Mouse (Mus musculus) MEL (cell line): Measurements from ENCODE around the gene Pip5kl1. TPM values are rescaled to one million over a fixed set of nuclear protein-coding genes. Genes with fewer than 3 reads are reported as not detected.

Experiments
- DNase-seq: peaks from one replicate; pipeline ENCODE4 v3.0.0; 2011; ENCODE audit warnings: low read depth, low spot score
- H3K27ac ChIP-seq: 2 replicates; pipeline ENCODE4 v1.5.1; 2012; ENCODE audit warnings: low read depth, mild to moderate bottlenecking, control low read depth, low read length, moderate library complexity; ENCODE audit not compliant: control insufficient read depth
- H3K27me3 ChIP-seq, 2 experiments: fragments of 150-350 bp in 1 of 2; sonication (generic) in 1 of 2; 2 replicates each; pipeline ENCODE4 v1.6.1; 2012; ENCODE audit warnings: low read length in 2 of 2, mild to moderate bottlenecking in 2 of 2, improper control_type of control experiment in 1 of 2, moderate library complexity in 1 of 2; ENCODE audit not compliant: insufficient read depth in 2 of 2, control insufficient read depth in 1 of 2
- H3K36me3 ChIP-seq, 2 experiments: 2 replicates each; pipeline ENCODE4 v1.6.1; 2012 to 2014; ENCODE audit warnings: low read length in 2 of 2, improper control_type of control experiment in 1 of 2, inconsistent platforms in 1 of 2, mild to moderate bottlenecking in 1 of 2; ENCODE audit not compliant: insufficient read depth in 2 of 2, control insufficient read depth in 1 of 2
- H3K4me1 ChIP-seq, 2 experiments: fragments of 150-350 bp in 1 of 2; sonication (generic) in 1 of 2; 2 replicates each; pipeline ENCODE4 v1.6.1; 2012; ENCODE audit warnings: low read length in 2 of 2, improper control_type of control experiment in 1 of 2, mild to moderate bottlenecking in 1 of 2; ENCODE audit not compliant: insufficient read depth in 2 of 2, control insufficient read depth in 1 of 2
- H3K4me3 ChIP-seq, 2 experiments: fragments of 150-350 bp in 1 of 2; sonication (generic) in 1 of 2; 2 replicates each; pipeline ENCODE4 v1.5.1; 2012; ENCODE audit warnings: low read depth in 2 of 2, low read length in 2 of 2, mild to moderate bottlenecking in 2 of 2, moderate library complexity in 2 of 2, control low read depth in 1 of 2, improper control_type of control experiment in 1 of 2; ENCODE audit not compliant: control insufficient read depth in 1 of 2, insufficient read depth in 1 of 2
- H3K79me2 ChIP-seq: 2 replicates; pipeline ENCODE4 v1.6.1; 2012; ENCODE audit warnings: mild to moderate bottlenecking, low read length, moderate library complexity; ENCODE audit not compliant: control insufficient read depth, poor library complexity, insufficient read depth
- H3K9ac ChIP-seq: 2 replicates; pipeline ENCODE4 v1.6.1; 2012; ENCODE audit warnings: low read depth, mild to moderate bottlenecking, control low read depth, low read length, moderate library complexity; ENCODE audit not compliant: control insufficient read depth, poor library complexity, severe bottlenecking
- H3K9me3 ChIP-seq: fragments of 150-350 bp; sonication (generic); replicated peaks from 2 replicates; pipeline ENCODE4 v1.6.1; 2012; ENCODE audit warnings: mild to moderate bottlenecking, low read length, improper control_type of control experiment, moderate library complexity; ENCODE audit not compliant: insufficient read depth
- BHLHE40 ChIP-seq: IDR thresholded peaks from 2 replicates; pipeline ENCODE4 v1.6.1; 2012; ENCODE audit warnings: low read depth, mild to moderate bottlenecking, inconsistent platforms, low read length, improper control_type of control experiment, borderline replicate concordance
- CHD1 ChIP-seq: IDR thresholded peaks from 2 replicates; pipeline ENCODE4 v1.6.1; 2012; ENCODE audit warnings: low read depth, mild to moderate bottlenecking, inconsistent platforms, low read length, improper control_type of control experiment
- CHD2 ChIP-seq: IDR thresholded peaks from 2 replicates; pipeline ENCODE4 v1.6.1; 2011; ENCODE audit warnings: low read length, improper control_type of control experiment
- CTCF ChIP-seq, 3 experiments: IDR thresholded peaks in 2 of 3; conservative IDR thresholded peaks in 1 of 3; 2 replicates each; pipeline ENCODE4 v1.5.1; 2011 to 2012; ENCODE audit warnings: low read length in 3 of 3, low read depth in 2 of 3, mild to moderate bottlenecking in 2 of 3, improper control_type of control experiment in 1 of 3, inconsistent platforms in 1 of 3, mixed read lengths in 1 of 3, moderate library complexity in 1 of 3; ENCODE audit not compliant: control insufficient read depth in 1 of 3, insufficient read depth in 1 of 3, poor library complexity in 1 of 3, severe bottlenecking in 1 of 3
- GATA1 ChIP-seq: IDR thresholded peaks from 2 replicates; pipeline ENCODE4 v1.6.1; 2011; ENCODE audit warnings: low read depth, low read length, improper control_type of control experiment
- JUND ChIP-seq: IDR thresholded peaks from 2 replicates; pipeline ENCODE4 v1.6.1; 2011; ENCODE audit warnings: low read depth, mild to moderate bottlenecking, improper control_type of control experiment, low read length
- KAT2A ChIP-seq: conservative IDR thresholded peaks from 2 replicates; pipeline ENCODE4 v1.6.1; 2012; ENCODE audit warnings: low read depth, low read length, improper control_type of control experiment, inconsistent platforms
- MAX ChIP-seq: IDR thresholded peaks from 2 replicates; pipeline ENCODE4 v1.6.1; 2011; ENCODE audit warnings: low read length, improper control_type of control experiment
- MAZ ChIP-seq: IDR thresholded peaks from 2 replicates; pipeline ENCODE4 v1.6.1; 2012; ENCODE audit warnings: low read depth, mild to moderate bottlenecking, inconsistent platforms, low read length, improper control_type of control experiment
- MEF2A ChIP-seq: IDR thresholded peaks from 2 replicates; pipeline ENCODE4 v1.6.1; 2014; ENCODE audit warnings: low read depth, mild to moderate bottlenecking, inconsistent platforms, low read length, improper control_type of control experiment; ENCODE audit not compliant: poor library complexity, insufficient replicate concordance, severe bottlenecking; ENCODE audit errors: extremely low read depth
- MYB ChIP-seq: IDR thresholded peaks from 2 replicates; pipeline ENCODE4 v1.6.1; 2011; ENCODE audit warnings: mild to moderate bottlenecking, low read depth, low read length, improper control_type of control experiment
- RAD21 ChIP-seq: IDR thresholded peaks from 2 replicates; pipeline ENCODE4 v1.6.1; 2011; ENCODE audit warnings: mild to moderate bottlenecking, low read depth, low read length, improper control_type of control experiment
- RCOR1 ChIP-seq: IDR thresholded peaks from 2 replicates; pipeline ENCODE4 v1.6.1; 2012; ENCODE audit warnings: low read depth, mild to moderate bottlenecking, inconsistent platforms, low read length, improper control_type of control experiment
- SIN3A ChIP-seq: IDR thresholded peaks from 2 replicates; pipeline ENCODE4 v1.6.1; 2012; ENCODE audit warnings: low read length, improper control_type of control experiment, inconsistent platforms
- TAL1 ChIP-seq: IDR thresholded peaks from 2 replicates; pipeline ENCODE4 v1.6.1; 2012; ENCODE audit warnings: mild to moderate bottlenecking, inconsistent platforms, low read length, moderate library complexity, mixed read lengths
- TBP ChIP-seq: IDR thresholded peaks from 2 replicates; pipeline ENCODE4 v1.8.0; 2011; ENCODE audit warnings: low read depth, low read length, improper control_type of control experiment
- TCF12 ChIP-seq: IDR thresholded peaks from 2 replicates; pipeline ENCODE4 v1.6.1; 2014; ENCODE audit warnings: low read depth, mild to moderate bottlenecking, inconsistent platforms, low read length, improper control_type of control experiment, moderate library complexity
- UBTF ChIP-seq: IDR thresholded peaks from 2 replicates; pipeline ENCODE4 v1.6.1; 2012; ENCODE audit warnings: low read depth, mild to moderate bottlenecking, inconsistent platforms, low read length, improper control_type of control experiment, moderate library complexity, borderline replicate concordance; ENCODE audit not compliant: insufficient read depth
- USF1 ChIP-seq: IDR thresholded peaks from 2 replicates; pipeline ENCODE4 v1.6.1; 2014; ENCODE audit warnings: low read depth, mild to moderate bottlenecking, inconsistent platforms, low read length, improper control_type of control experiment, moderate library complexity
- USF2 ChIP-seq, 2 experiments: IDR thresholded peaks; 2 replicates each; pipeline ENCODE4 v1.6.1; 2011 to 2012; ENCODE audit warnings: improper control_type of control experiment in 2 of 2, low read length in 2 of 2, borderline replicate concordance in 1 of 2, inconsistent platforms in 1 of 2, low read depth in 1 of 2, mild to moderate bottlenecking in 1 of 2; ENCODE audit not compliant: insufficient read depth in 1 of 2
- ZKSCAN1 ChIP-seq: IDR thresholded peaks from 2 replicates; pipeline ENCODE4 v1.6.1; 2012; ENCODE audit warnings: low read depth, mild to moderate bottlenecking, inconsistent platforms, low read length, improper control_type of control experiment, moderate library complexity
- ZMIZ1 ChIP-seq: IDR thresholded peaks from 2 replicates; pipeline ENCODE4 v1.6.1; 2012; ENCODE audit warnings: low read depth, mild to moderate bottlenecking, inconsistent platforms, low read length, improper control_type of control experiment, moderate library complexity
- polyA plus RNA-seq, 2 experiments: library from polyadenylated mRNA; stranded (reverse) in 1 of 2; unstranded in 1 of 2; fragments of >175 nt in 1 of 2; fragments of >200 nt in 1 of 2; gene quantifications; 2 replicates each; pipeline versions ENCODE4 v1.2.1 to v1.2.4; 2012; ENCODE audit warnings: low replicate concordance in 2 of 2, low read depth in 1 of 2; ENCODE audit not compliant: insufficient read length in 2 of 2, insufficient read depth in 1 of 2, missing spikeins in 1 of 2
- total RNA-seq: library from RNA; depleted of rRNA; stranded (reverse); fragments of 300-350 nt; gene quantifications from 2 replicates; pipeline ENCODE4 v1.2.3, GENCODE M21; 2012

Pip5kl1 gene
- total and polyA plus RNA-seq, 3 experiments, result 0.22 to 0.58 TPM; not detected in 1

DNA sequence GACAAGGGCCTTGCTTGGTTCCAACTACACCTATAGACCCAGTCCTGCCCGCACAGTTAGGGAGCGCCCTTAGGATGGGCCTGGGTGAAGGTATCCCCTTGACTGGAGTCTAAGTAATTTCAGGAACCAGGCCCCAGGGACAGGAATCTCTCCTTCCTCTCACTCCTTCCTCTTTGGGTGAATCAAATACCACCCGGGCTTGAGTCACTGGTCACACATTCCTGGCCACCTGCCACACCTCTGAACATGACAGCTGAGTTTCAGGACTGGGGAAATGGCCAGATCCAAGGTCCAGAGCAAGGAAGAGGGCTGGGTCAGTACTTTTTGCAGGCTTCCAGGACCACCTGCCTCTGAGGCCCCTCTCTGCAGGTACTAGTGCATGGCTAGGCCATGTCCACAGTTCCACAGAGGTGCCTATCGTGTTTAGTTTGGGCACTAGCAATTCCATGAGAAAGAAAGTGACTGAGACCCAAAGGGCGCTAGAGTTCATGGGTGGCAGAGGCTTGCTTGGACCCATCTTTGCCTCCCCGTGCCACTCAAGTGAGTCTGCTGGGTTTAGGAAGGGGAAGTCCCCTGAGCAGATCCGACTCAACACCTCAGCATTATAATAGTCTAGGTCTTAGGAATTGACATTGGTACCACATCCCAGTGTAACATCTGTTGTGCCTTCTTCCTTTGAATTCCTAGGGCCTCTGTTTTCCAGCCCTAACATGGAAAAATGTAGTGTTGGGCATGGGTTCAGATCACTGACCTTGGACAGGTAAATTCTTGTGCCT lies 26.4 kb upstream of the Pip5kl1 start:
- H3K9ac ChIP-seq, result no peak overlapping the region
- H3K79me2 ChIP-seq, result no peaks in the 10 kb centered on the region
- H3K36me3 ChIP-seq, result no peaks in the 10 kb centered on the region
- no peaks in the 10 kb centered on the region for H3K9me3 ChIP-seq
- no peaks in the 10 kb centered on the region for H3K4me1 ChIP-seq
- H3K4me3 ChIP-seq, result no peak overlapping the region
- TF ChIP-seq UBTF (no peak), SIN3A (no peak), TBP (no peak), BHLHE40 (no peak), ZMIZ1 (no peak), MAX (no peak), MEF2A (no peak), ZKSCAN1 (no peak), RCOR1 (no peak), MAZ (no peak), MYB (no peak)
- TF ChIP-seq, all 39 proteins: peak for 0
- Histone ChIP-seq H3K27ac (no peak overlapping the region), H3K27me3 (no peaks in the 10 kb centered on the region)
- no peak for DNase-seq

- no peak for DNase-seq
- no peak overlapping the region for H3K4me3 ChIP-seq
- TF ChIP-seq UBTF, result no peak
- TF ChIP-seq BHLHE40, result no peak
- no peak for TF ChIP-seq MEF2A
- no peak for TF ChIP-seq ZMIZ1
- TF ChIP-seq CHD2, result no peak
- TF ChIP-seq CTCF (IDR thresholded peaks at IDR 0.05 in 2 of 3, conservative IDR thresholded peaks at IDR 0.05 in 1 of 3; ENCODE audit: control insufficient read depth in 1 of 3, insufficient read depth in 1 of 3, low read depth in 2 of 3, low read length in 3 of 3, poor library complexity in 1 of 3, severe bottlenecking in 1 of 3), result no peak
- no peak for TF ChIP-seq MAX
- no peak for TF ChIP-seq TCF12
- TF ChIP-seq CHD1, result no peak
- TF ChIP-seq JUND, result no peak
- no peak for TF ChIP-seq MYB
- no peak for TF ChIP-seq GATA1
- no peak for TF ChIP-seq SIN3A
- no peak for TF ChIP-seq RCOR1
- TF ChIP-seq KAT2A, result no peak
- no peak for TF ChIP-seq TAL1
- TF ChIP-seq USF1, result no peak
- no peak for TF ChIP-seq USF2 (IDR thresholded peaks at IDR 0.05; ENCODE audit: borderline replicate concordance in 1 of 2, insufficient read depth in 1 of 2, low read depth in 1 of 2, low read length in 2 of 2)
- TF ChIP-seq RAD21, result no peak
- TF ChIP-seq, all 39 proteins: peak for 0
- Histone ChIP-seq H3K36me3 (no peaks in the 10 kb centered on the region), H3K27me3 (no peaks in the 10 kb centered on the region), H3K9me3 (no peaks in the 10 kb centered on the region), H3K27ac (no peak overlapping the region), H3K79me2 (no peaks in the 10 kb centered on the region), H3K9ac (no peak overlapping the region), H3K4me1 (no peaks in the 10 kb centered on the region)
These were observed 25.4 kb upstream of the Pip5kl1 start for GRCm38 (mm10) chr2:32549171-32549570.
